7 mouse cellular contexts compared by ENCODE assay signal in genomic region chr1:155416701-155417677, GRCm38 (mm10). TPM values are rescaled to one million over a fixed set of nuclear protein-coding genes. Genes with fewer than 3 reads are reported as not detected.
A peak's percentile ranks its signal among the peaks of the same experiment; 100 is the strongest.
DNase-seq lines count a peak whose midpoint lies in the region; ATAC-seq lines count a peak whose summit lies in the region.

Gene Xpr1, minus strand, starts transcription at chr1:155417415.

- no peaks in the 10 kb centered on the region for H3K9me3 ChIP-seq in embryonic facial prominence, embryonic 10.5 days
- no peaks in the 10 kb centered on the region for H3K9me3 ChIP-seq in limb, embryonic 11.5 days (ENCODE audit: control insufficient read depth, low read length)
- H3K9me3 ChIP-seq in midbrain, embryonic 14.5 days (ENCODE audit: control insufficient read depth, low read length), result no peaks in the 10 kb centered on the region

- H3K4me2 ChIP-seq in limb, embryonic 11.5 days (ENCODE audit: low read depth, severe bottlenecking), result peak within 1 kb of the TSS; percentile 71
- H3K4me2 ChIP-seq in midbrain, embryonic 14.5 days (ENCODE audit: low read length), result peak within 1 kb of the TSS; percentile 58

- peak within 1 kb of the TSS; percentile 72 for H3K9ac ChIP-seq in limb, embryonic 11.5 days (ENCODE audit: low read length)
- H3K9ac ChIP-seq in midbrain, embryonic 14.5 days (replicated peaks; ENCODE audit: low read length), result peak within 1 kb of the TSS; percentile 94

- H3K36me3 ChIP-seq in embryonic facial prominence, embryonic 10.5 days (replicated peaks), result no peaks in the 10 kb centered on the region
- no peaks in the 10 kb centered on the region for H3K36me3 ChIP-seq in limb, embryonic 11.5 days (ENCODE audit: control insufficient read depth, insufficient read depth, low read length)
- no peaks in the 10 kb centered on the region for H3K36me3 ChIP-seq in midbrain, embryonic 14.5 days (ENCODE audit: control insufficient read depth, insufficient read depth, low read length)

- peak; percentile 97 for DNase-seq in adrenal gland, postnatal 10 days
- DNase-seq in embryonic facial prominence, embryonic 10.5 days (ENCODE audit: low spot score), result peak; percentile 98
- DNase-seq in heart, adult 11 months, result peak; percentile 99
- peak; percentile 95 for DNase-seq in kidney, adult 18-20 months
- peak; percentile 96 for DNase-seq in limb, embryonic 11.5 days (ENCODE audit: low spot score)
- DNase-seq in midbrain, embryonic 14.5 days, result peak; percentile 99
- DNase-seq in spleen, adult 18-20 months, result peak; percentile 90 to 95

- peak within 1 kb of the TSS; percentile 93 for H3K4me3 ChIP-seq in embryonic facial prominence, embryonic 10.5 days
- H3K4me3 ChIP-seq in limb, embryonic 11.5 days (ENCODE audit: low read depth, low read length), result peak within 1 kb of the TSS; percentile 90
- H3K4me3 ChIP-seq in midbrain, embryonic 14.5 days (replicated peaks; ENCODE audit: low read depth, low read length), result peak within 1 kb of the TSS; percentile 86

- peak; percentile 95 for ATAC-seq in limb, embryonic 11.5 days (ENCODE audit: insufficient number of reproducible peaks, low FRiP score, low TSS enrichment, low read depth)
- peak; percentile 95 for ATAC-seq in midbrain, embryonic 14.5 days (ENCODE audit: low FRiP score, low TSS enrichment)

- H3K4me1 ChIP-seq in embryonic facial prominence, embryonic 10.5 days, result peaks cover 14% of the 10 kb centered on the region; the same call in 1 of the 2 replicates
- H3K4me1 ChIP-seq in limb, embryonic 11.5 days (ENCODE audit: control insufficient read depth, insufficient read depth, low read length), result no peaks in the 10 kb centered on the region
- H3K4me1 ChIP-seq in midbrain, embryonic 14.5 days (ENCODE audit: control insufficient read depth, insufficient read depth, low read length), result 0 out of 2 replicates have a peak, but pooled peaks cover 3% of the 10 kb centered on the region

- peak within 1 kb of the TSS; percentile 89 for H3K27ac ChIP-seq in embryonic facial prominence, embryonic 10.5 days (replicated peaks)
- peak within 1 kb of the TSS; percentile 47; the same call in 1 of the 2 replicates for H3K27ac ChIP-seq in limb, embryonic 11.5 days (replicated peaks; ENCODE audit: low read depth, low read length)
- peak within 1 kb of the TSS; percentile 94 for H3K27ac ChIP-seq in midbrain, embryonic 14.5 days (replicated peaks; ENCODE audit: low read depth, low read length)

- WGBS in embryonic facial prominence, embryonic 10.5 days, result under 1% methylated on average over 80 of the region's 82 CpGs
- WGBS in limb, embryonic 11.5 days, result 1% methylated on average over 79 of the region's 82 CpGs
- WGBS in midbrain, embryonic 14.5 days, result under 1% methylated on average over 78 of the region's 82 CpGs

- H3K27me3 ChIP-seq in embryonic facial prominence, embryonic 10.5 days (replicated peaks; ENCODE audit: low read depth, poor library complexity, severe bottlenecking), result no peaks in the 10 kb centered on the region
- H3K27me3 ChIP-seq in limb, embryonic 11.5 days (ENCODE audit: control insufficient read depth, insufficient read depth, low read length), result no peaks in the 10 kb centered on the region
- H3K27me3 ChIP-seq in midbrain, embryonic 14.5 days (ENCODE audit: control insufficient read depth, insufficient read depth, low read length), result no peaks in the 10 kb centered on the region

RNA-seq across cellular contexts. Expression of gene Xpr1, which starts in this region (rescaled TPM):
- 10 to 100 TPM; 35.6 to 41.5 TPM for total RNA-seq in adrenal gland, postnatal 10 days (2021)
- polyA plus RNA-seq in embryonic facial prominence, embryonic 10.5 days (2016; fragmentation: Nextera tagmentation; extraction: Ambion mirVana), result 8.2 and 8.4 TPM in 2 replicates
- 6.1 and 7.1 TPM in 2 replicates for polyA plus RNA-seq in limb, embryonic 11.5 days (2014; fragmentation: Nextera tagmentation; extraction: Ambion mirVana)
- polyA plus RNA-seq in midbrain, embryonic 14.5 days (2014; fragmentation: Nextera tagmentation; extraction: Ambion mirVana), result 61.3 and 83.0 TPM in 2 replicates

Comparison
In these comparisons a context has a peak if more than half of its experiments do, and no peak if none do; other contexts are left out.
1. Peak in every context shown above with its lines: DNase-seq, ATAC-seq, H3K4me3 ChIP-seq and H3K27ac ChIP-seq.